Mouse (Mus musculus) ES-CJ7 (cell line): ENCODE measurements around the gene Angel1.

Source experiments
- DNase-seq: peaks from one replicate; pipeline ENCODE4 v3.0.0; 2011; ENCODE audit warnings: low read depth, low spot score

Angel1 gene

GRCm38 (mm10) chr12:86726120-86726640 lies at the start of gene Angel1:
Gene Angel1, minus strand, starts transcription at chr12:86726460.
- peak; percentile 98 for DNase-seq

GRCm38 (mm10) chr12:86775561-86776280 lies 49.5 kb upstream of the Angel1 start:
- DNase-seq = peak; percentile 47

GRCm38 (mm10) chr12:86772551-86772950 lies 46.3 kb upstream of the Angel1 start:
- DNase-seq = no peak

DNA sequence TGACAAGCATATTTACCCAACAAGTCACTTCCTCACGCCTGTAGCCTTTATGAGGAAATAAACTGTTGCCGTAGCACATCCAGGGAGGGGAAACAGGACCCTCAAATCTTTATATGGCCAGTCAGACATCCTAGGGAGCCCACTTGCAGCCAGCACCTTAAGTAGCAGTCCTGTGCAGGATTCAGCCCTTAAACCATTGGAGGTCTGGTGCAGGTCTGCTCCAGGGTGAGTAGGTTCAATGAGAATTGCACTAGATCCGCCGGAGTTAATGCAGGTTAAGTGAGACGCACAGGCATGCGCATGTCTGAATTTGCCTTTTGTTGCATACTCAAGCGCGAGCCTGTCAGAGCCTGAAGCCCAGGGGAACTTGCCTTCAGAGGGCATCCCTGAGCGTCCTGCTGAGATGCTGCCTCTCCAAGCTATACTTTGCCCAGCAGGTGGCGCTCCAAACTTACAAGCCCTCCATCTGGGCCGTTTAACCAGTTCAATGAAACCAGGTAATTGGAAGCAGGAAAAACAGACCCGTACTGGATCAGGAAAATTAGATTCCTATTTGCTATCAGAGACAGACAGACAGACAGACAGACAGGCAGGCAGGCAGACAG lies 45.7 kb upstream of the Angel1 start:
- peak; percentile 98 for DNase-seq

DNA sequence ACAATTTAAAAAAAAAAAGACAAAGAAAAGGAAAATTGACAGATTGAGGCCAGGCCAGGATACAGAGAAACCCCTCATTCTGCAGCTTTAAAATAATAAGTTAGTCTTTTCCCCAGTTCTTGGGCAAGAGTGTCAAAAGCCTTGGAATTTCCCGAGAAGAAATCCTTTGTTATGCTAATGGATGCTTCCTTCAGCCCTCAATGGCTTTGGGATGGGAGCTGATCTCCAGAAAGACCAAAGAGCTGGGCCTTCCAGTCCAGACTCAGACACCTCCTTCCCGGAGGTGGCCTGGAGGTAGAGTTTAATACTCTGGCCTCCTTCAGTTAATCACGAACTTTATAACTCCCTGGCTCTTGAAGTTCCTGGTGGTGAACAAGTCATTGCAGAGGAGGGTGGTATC lies 44.7 kb upstream of the Angel1 start:
- DNase-seq = peak; percentile 91

GRCm38 (mm10) chr12:86770261-86770670 lies 44.0 kb upstream of the Angel1 start:
- DNase-seq = no peak

GRCm38 (mm10) chr12:86769819-86770218 lies 43.6 kb upstream of the Angel1 start:
- no peak for DNase-seq

- DNase-seq = peak; percentile 72
Measured at GRCm38 (mm10) chr12:86768986-86769580, 42.8 kb upstream of the Angel1 start.

DNA sequence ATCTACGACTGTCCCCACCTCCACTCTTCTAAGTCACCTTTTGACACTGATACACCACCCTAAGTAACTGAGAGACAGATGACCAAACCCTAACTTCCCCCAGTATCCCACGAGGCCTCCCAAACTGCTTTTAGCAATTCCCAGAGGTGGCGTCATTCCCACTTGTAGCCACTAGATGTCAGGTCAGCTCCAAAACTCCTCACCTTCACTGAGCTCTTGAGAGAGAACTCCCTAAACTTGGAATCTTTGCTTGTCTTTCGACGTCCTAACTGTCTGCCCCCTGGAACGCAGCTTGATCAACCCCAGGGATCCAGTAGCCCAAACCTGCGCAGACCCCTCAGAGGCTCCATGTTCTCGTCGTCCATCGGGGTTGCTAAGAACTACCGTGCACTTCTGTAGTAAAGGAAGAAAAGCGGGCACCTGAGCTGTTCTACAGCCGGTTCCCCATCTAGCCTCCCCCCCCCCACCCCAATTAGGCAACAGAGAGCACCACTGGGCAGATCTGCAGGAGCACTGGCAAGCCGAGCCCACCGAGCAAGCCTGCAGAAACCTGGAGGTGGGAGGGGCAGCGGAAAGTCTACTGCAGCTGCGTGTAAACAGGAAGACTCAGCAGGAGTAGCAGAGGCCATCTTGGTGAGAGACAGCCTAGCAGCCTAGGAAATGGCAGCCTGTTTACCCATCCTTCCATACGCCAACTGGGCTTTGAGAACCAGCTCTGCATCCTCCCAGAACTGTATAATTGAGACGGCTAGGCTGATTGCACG lies 41.8 kb upstream of the Angel1 start:
- DNase-seq = peak; percentile 89

DNA sequence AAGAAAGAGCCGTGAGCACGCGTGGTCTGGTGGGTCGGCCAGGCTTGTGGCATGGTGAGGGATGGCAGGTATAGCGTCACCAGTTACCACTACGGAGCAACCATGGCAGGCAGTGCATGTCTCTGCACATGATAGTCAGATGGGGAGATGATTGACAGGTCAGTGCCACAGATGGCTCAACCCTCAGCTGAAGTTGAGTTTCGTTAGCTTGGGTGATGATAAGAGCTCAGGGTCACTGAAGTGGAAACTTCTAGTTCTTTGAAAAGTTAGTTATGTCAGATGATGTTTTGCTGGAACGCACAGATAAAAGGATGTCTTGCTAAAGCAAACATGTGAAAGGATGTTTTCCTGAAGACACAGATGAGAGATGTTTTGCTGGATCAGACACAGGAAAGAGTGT lies 40.2 kb upstream of the Angel1 start:
- no peak for DNase-seq

DNA sequence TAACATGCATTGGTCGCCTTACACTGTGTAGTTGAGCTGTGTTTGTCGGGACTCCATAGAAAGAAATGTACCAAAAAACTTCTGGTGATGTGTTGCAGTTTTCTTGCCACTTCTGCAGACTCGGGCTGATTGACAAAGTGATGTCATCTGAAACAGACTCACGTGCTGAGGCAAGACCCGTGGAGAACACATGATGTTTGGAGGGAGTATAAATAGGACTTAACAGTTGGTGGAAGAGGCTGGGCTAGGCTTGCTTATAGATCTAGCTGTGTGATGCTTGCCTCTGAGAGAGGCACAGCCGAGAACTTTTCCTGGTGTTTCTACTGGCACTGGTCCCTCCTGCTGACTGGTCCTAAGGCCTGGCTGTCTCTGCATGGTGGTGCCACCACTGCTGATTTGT lies 37.8 kb upstream of the Angel1 start:
- DNase-seq = no peak

GRCm38 (mm10) chr12:86761036-86761435 lies 34.8 kb upstream of the Angel1 start:
- DNase-seq = peak; percentile 56

DNA sequence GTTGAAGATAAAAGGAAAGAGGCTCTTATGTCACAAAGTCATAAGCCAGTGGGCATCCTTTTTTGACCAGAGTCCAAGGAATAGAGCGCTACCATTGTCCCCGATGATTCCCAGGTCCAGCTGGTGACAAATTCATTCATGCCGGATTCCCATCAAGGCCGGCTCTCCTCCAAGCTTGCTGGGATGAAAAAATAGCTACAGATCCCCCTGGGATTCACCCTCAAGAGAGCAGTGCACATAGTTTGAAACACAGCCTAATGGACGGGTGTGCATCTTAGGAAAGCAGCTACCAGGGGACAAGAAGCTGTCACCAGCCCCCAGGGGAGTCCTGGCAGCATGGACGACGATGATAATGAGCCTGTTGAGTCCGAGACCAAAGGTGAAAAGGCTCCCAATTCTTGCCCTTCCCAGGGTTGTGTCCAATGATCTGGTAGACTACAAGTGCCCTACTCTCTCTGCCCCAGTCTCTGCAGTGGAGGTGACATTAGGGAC lies 8.1 kb upstream of the Angel1 start, which contains the start of gene Lrrc74a:
Gene Lrrc74a, plus strand, starts transcription at position 51 of the 492 bp plus-strand sequence.
- DNase-seq = no peak

DNA sequence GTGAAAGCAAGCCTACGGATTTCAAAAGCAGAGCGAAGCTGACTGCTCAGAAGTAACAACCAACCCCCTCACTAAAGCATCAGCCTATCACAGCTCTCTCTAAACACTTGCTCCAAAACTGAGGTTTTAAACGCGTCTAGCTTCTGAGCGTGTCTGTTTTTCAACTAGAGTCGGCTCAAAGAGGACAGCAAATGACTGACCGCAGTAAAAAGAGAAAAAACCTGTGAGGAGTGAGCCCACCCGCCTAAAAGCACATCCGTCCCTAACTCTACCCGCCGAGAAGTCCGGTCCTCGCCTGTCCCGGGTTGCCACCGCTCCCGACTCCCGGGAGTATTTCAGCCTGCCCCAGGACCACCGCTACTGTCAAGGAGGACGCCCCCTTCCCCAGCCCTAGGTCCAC lies 554 bp downstream of the Angel1 start:
- DNase-seq = peak; percentile 24

DNA sequence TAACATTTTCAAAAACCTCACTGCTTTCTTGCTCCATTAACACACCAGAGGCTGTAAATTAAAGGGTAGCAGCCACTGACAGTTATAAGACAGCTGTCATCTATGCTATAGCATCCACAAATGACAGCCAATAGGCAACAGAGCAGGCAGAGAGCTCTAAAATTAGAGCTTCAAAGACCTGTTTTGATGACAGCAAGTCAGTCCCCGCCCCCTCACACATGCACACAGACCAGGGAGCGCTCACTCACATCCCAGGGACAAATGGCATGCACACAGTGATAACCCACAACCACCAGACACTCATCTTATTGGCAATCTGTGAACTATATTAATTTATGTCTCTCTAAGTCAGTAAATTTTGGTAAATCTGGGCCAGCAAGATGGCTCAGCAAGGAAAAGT lies 2.0 kb downstream of the Angel1 start:
- no peak for DNase-seq

DNA sequence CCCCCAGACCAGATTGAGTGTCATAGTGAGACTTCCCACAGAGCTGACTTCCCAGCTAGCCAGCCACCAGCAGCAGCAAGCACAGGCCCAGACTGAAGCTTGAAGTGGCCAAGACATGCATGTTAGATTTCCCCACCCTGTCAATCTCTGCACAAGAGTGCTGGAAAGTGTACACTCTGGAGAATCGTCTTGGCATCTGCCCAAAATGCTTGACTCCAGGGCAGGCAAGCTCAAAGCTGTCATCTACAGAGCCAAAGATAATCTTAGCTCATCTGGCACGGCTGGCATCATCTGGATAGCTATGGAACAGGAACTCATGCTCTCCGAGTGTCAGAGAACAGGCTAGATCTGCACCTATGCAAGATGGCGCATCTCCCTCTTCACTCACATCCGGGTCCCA lies 4.8 kb downstream of the Angel1 start:
- DNase-seq = no peak

DNA sequence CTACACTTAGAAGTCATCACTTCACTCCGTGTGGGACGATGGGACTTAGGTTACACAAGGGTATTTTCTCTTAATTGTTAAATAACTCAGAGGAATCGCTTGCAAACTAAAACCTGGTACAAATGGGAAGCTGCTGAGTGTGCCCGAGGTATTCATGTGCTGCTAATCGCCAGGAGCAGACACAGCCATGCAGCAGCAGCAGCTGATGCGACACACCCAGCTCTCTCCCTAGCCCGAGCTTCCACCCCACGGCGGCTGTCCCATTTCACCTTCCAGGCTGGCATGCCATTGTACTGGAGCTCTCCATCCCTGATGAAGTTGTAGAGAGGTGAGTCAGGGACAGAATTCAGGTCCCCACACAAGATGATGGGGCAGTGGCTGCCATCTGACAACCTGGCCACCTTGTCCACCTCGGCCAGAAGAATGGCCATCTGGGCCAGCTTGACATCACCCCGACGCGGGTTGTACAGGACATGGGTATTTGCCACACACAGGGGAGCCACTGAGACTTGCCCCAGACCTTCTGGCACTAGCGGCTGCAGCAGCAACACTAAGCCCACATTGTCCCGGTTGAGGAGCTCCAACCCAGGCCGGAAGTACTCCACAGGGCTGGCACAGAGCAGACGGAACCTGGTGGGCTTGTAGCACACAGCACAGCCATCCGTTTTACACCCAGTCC lies 6.2 kb downstream of the Angel1 start:
- DNase-seq = no peak

- no peak for DNase-seq
Measured at GRCm38 (mm10) chr12:86716962-86717361, 9.3 kb downstream of the Angel1 start.

GRCm38 (mm10) chr12:86715401-86715800 lies 10.9 kb downstream of the Angel1 start:
- DNase-seq = peak; percentile 60

GRCm38 (mm10) chr12:86714026-86714425 lies 12.2 kb downstream of the Angel1 start:
- DNase-seq = peak; percentile 57

GRCm38 (mm10) chr12:86705843-86706242 lies 20.4 kb downstream of the Angel1 start:
- DNase-seq = peak; percentile 44
